Mouse (Mus musculus) ES-CJ7 (cell line): ENCODE data around the gene Slc5a5.
A peak's percentile ranks its signal among the peaks of the same experiment; 100 is the strongest.

Source experiments
- DNase-seq: peaks from one replicate; pipeline ENCODE4 v3.0.0; 2011; ENCODE audit warnings: low read depth, low spot score

Slc5a5 gene

DNA sequence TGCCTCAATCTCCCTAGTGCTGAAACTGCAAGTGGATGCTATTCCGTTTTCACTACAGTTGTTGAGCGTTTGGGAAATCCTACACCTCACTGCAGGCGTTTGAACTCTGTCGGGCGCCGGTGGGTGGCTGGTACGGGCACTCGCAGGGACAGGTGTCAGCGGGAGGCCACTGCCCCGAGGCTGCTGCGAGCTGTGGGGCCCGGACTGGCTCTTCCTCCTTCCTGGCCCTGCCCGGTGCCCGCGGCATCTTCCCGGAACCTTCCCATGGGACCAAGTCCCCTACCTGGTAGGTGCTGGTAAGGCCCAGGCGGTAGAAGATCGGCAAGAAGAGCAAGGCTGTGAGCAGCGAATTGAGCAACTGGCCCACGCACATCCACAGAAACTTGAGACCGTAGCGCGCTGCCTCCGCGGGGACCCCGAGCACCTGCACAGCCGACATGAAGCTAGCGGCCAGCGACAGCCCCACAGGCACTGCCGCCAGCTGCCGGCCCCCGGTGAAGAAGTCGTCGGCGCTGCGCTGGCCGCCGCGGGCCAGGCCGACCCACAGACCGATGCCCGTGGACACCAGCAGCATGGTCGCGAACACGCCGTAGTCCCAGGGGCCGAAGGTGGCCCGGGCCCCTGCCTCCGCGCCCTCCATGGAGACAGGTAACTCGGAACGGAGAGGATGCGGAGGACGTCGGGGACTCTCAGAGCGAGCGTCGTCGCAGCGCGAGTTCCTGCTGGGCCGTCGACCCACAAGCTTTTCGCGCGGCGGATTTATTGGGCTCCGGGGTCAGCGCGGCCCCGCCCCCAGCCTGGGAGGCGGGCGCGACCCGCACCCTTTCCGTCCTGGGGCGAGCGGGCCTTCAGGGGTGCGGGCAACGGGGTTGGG lies at the start of gene Slc5a5:
Gene Slc5a5, minus strand, starts transcription at position 736 of the 874 bp plus-strand sequence.
- no peak for DNase-seq

DNA sequence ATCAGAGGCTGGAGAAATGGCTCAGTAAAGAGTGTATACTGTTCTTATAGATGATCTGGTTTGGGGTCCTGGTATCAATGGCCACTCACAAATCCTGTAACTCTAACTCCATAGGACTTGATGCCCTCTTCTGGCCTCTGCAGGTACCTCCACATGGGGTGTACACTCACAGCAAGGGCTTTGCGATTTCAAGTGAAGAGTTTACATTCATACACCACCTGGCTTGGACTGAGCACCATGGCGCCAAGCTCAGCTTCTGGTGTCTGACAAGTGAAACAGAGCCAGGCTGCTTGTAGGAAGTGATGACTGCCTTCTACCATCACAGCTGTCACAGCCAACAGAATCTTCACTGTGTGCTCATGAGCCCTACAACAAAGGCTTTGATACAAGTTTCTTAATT lies 48.9 kb upstream of the Slc5a5 start:
- peak; percentile 78 for DNase-seq

DNA sequence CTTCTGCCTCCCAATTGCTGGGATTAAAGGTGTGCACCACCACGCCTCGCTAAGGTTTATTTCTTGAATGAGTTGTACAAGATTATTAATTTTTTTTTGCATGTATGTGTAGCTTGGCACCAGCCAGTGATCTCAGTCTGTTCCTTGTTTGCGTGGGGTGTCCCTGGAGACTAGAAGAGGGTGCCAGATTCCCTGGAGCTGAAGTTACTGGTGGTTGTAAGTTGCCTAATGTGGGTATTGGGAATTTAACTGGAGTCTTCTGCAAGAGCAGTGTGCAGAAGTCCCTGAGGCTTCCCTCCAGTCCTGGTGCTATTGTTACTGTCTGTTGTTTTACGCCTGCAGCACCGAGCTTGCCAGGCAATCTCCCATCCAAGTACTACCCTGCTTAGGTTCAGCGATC lies 44.6 kb upstream of the Slc5a5 start:
- DNase-seq: no peak

DNA sequence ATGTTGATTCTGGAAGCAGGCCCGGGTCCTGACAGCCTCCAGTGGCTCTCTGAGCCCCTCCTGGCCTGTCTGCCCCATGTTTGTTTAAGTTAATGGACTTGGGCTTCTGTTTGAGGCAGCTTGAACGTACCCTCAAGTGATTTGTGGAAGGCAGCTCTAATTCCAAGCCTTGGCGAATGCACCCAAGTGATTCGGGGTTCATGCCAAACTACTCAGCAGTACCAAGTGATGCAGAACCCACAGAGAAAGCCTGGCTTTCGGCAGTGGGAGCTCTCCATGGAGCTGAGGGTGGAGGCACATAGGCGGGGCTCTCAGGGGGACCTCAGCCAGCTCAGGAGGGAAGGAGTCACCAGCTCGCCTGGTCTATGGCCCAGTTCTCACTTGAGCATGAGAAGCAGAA lies 42.2 kb upstream of the Slc5a5 start:
- no peak for DNase-seq

DNA sequence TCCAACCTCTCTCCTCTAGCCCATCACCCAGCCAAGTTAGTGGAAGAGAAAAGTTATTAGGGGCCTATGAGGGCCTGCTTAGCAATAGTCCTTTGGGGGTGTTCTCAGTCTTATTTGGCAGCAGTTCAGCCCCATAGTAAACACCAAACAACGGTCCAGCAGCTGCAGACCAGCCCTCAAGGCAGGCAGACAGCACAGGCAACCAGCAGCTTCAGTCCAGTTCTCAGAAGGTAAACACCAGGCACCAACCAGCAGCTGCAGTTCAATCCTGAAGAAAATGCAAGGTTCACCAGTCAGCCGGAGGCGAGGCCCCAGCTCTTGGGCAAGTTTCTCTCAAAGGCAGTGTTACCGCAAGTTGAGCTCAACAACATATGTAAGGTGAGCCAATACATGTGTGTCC lies 40.5 kb upstream of the Slc5a5 start:
- no peak for DNase-seq

DNA sequence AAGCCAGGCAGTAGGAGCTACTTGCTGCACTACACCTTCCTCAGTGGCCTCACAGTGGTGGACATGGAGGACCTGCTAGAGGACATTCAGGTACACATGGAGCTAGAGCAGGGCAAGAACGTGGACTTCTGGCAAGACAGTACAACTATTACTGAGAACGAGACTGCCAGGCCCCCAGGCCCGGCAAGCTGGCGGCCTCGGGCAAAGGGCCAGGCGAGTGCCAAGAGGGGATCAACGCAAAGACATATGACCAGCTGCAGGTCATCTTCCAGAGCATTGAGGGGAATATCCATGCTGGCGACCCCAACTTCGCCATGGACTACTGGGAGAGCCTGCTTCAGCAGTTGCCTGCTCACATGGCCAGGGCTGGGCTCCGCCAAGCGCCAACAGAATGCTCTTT lies 39.2 kb upstream of the Slc5a5 start:
- DNase-seq: no peak

DNA sequence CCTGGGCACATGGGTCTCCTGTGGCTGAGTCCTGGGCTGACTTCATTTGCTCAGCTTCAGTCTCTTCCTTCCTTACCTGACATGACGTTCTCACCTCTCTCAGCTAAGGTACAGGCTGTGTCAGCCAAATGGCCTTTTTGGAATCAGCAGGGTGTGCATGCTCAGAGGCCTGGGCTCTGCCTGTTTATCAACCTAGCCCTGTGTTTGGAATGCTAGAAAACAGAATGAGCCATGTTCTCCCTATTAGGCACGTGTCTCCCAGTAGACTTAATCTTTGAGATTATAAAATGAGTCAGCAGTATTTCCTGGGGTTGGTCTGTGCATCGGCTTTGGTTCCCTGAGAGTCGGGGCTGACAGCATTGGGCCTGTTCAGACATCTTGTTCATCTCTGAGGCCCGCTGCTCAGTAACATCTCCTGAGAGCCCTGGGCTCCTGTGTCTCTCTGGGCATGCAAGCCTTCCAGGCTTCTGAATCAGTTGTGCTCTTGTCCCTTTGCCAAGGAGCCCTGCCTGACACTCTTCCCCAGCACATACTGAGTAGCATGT lies 36.3 kb upstream of the Slc5a5 start:
- no peak for DNase-seq

DNA sequence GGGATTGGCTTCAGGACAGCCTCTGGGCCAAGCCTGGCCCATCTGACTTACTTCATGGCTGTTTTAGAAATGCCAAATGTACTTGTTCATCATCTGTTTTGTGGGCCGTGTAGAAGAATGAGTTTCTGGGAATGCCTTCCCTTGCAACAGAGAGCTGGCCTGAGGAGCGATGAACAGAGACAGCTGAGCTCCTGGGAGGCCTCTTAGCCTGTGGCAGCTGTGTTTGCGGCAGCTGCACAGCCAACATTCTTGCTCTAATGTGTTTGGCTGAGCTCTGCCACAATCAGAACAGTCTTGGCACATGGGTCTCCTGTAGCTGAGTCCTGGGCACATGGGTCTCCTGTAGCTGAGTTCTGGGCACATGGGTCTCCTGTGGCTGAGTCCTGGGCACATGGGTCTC lies 35.5 kb upstream of the Slc5a5 start:
- no peak for DNase-seq

DNA sequence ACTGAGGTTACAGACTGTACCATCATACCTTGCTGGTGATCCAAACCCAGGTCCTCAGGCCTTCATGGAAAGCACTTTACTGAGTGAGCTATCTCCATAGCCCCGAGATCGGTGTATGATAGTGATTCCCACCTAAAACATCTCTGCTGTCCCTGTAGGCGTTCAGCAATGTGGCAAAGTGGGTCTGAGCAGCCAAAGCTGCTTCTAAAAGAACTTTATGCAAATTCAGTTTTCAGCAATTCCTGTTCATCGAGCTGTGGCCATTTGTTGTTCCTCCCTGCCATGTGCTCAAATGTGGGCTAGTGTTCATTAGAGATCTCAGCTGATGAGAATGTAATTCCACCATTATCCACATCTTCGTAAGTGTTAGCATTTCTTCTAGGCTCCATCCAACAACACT lies 33.8 kb upstream of the Slc5a5 start:
- no peak for DNase-seq

DNA sequence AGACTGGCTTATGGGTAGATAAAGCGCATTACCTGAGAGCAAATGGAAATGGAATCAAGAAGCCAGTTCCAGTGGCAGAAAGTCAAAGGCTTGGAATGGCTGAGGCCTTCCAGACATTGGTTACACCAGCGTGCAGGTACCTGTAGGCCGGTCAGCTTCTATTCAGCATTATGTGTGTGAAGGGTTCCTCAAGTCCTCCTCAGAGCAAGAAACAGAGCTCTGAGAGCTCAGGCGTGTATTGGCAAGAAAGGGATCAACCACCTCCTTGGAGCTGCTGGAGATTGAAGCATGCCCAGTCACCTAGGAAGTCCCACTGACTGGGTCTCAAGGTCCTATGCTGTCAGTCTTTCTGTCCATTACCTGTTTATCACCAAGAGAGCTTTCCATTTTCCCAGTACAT lies 33.2 kb upstream of the Slc5a5 start:
- DNase-seq: no peak

DNA sequence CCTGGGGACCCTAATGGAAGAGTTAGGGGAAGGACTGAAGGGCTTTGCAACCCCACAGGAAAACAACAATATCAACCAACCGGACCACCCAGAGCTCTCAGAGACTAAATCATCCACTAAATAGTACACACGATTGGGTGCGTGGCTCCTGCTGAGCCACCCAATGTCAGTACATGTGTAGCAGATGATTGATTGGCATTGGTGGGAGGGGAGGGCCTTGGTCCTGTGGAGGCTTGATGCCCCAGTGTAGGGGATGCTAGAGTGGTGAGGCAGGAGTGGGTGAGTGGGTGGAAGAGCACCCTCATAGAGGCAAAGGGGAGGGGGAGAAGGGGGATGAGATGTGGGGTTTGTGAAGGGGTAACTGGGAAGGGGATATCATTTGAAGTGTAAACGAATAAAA lies 31.6 kb upstream of the Slc5a5 start:
- DNase-seq: no peak

DNA sequence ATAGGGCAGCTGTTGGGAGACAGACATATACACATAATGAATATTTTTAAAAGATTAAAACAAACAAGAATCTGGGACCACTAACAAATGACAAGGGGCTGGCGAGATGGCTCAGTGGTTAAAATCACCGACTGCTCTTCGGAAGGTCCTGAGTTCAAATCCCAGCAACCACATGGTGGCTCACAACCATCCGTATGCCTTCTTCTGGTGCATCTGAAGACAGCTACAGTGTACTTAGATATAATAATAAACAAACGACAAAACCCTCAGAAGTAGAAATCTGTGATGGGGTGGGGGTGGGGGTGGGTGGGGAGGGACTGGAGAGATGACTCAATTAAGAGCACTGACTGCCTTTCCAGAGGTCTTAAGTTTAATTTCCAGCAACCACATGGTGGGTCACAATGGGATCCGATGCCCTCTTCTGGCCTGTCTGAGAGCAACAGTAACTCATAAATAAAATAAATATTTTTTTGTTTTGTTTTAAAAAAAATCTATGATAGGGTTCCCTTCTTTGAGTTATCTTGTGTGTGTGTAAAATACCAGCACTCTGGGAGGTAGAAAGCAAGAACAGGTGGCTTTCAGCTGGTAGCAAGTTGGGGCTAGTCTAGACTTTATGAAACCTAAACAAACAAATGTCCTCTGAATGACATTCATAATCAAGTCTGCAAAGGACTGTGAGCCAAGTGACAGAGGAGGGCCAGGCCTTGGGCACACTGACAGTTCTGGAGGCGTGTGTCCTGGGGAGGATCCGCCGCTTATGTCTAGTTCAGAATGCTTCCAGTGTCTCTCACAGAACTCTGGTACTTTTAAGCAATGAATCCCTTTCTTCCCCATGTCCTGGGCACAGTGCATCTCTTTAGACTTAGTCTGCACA lies 27.7 kb upstream of the Slc5a5 start:
- DNase-seq: no peak

DNA sequence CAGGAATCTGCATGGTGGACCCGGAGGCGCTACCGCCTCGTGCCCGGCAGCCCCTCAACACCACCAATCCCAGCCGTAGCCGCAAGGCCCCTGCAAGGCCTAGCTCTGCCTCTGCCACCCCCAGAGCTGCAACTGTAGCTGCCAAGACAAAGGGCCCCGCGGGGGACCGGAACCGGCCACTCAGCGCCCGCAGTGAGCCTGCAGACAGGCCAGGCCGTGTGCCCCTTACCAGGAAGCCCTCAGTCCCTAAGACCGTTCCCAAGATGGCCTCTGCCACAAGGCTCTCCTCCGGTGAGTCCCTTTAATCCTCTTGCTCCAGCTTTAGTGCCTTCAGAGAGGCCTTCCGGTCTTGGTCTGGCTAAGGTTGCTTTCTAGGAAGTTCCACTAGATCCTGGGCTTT lies 22.1 kb upstream of the Slc5a5 start:
- no peak for DNase-seq

DNA sequence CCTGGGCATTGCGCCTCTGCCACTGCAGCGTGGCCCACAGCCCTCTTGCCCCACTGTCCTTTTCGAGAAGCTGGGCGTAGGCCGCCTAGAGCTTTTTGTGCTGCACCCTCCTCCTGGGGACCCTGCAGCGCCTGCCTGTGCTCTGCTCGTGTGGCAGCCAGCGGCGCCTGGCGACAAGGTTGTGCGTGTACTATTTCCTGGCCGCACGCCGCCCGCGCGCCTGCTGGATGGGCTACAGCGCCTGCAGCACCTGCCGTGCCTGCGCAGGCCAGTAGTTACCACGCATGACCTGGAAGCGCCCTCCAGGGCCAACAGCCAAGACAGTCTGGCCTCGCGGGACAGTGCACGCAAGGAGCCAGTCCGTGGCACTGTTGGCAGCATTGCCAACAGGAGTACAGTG lies 21.0 kb upstream of the Slc5a5 start:
- DNase-seq: no peak

DNA sequence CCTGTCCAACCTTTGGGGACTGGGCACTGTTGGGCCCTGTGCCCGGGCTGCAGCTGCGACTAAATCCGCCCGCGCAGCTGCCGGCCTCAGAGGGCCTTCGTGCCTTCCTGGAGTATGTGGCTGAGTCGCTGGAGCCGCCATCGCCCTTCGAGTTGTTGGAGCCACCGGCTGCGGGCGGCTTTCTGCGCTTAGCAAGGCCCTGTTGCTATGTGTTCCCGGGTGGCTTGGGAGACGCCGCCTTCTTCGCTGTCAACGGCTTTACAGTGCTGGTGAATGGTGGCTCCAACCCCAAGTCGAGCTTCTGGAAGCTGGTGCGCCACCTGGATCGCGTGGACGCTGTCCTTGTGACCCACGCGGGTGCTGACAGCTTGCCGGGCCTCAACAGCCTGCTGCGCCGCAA lies 20.4 kb upstream of the Slc5a5 start:
- no peak for DNase-seq

DNA sequence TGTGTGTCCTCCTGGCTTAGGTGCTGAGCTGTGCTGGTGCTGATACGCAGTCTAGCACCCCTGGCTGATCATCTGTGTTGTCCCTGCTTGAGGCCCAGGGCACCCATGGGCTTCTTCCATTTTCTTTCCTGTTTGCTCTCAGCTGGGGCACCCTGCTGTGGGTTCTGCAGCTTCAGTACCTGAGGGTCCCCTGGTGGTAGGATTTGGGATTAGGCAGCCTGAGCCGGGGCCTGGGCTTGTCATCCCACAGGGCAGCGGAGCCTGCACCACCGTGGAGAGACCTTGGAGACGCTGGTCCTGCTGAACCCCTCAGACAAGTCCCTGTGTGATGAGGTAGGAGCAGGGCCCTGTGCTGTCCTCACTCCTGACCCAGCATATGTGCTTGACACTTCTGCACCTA lies 19.0 kb upstream of the Slc5a5 start:
- peak; percentile 73 for DNase-seq

DNA sequence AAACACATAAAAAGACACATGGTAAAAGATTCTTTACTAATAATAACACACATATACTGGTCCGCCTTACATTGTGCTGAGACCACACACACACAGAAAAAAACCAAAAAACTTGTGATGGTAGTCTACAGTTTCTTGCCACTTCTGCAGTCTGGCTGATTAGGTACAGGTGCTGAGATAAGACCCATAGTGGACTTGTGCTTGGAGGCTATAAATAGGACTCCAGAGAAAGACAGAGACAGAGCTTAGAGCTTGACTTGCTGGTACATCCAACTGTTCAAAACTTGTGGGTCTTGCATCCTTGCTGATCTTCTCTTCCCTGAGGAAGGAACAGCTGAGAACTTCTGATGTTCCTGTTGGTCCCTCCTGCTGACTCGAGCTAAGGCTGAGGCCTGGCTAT lies 15.0 kb upstream of the Slc5a5 start:
- no peak for DNase-seq

DNA sequence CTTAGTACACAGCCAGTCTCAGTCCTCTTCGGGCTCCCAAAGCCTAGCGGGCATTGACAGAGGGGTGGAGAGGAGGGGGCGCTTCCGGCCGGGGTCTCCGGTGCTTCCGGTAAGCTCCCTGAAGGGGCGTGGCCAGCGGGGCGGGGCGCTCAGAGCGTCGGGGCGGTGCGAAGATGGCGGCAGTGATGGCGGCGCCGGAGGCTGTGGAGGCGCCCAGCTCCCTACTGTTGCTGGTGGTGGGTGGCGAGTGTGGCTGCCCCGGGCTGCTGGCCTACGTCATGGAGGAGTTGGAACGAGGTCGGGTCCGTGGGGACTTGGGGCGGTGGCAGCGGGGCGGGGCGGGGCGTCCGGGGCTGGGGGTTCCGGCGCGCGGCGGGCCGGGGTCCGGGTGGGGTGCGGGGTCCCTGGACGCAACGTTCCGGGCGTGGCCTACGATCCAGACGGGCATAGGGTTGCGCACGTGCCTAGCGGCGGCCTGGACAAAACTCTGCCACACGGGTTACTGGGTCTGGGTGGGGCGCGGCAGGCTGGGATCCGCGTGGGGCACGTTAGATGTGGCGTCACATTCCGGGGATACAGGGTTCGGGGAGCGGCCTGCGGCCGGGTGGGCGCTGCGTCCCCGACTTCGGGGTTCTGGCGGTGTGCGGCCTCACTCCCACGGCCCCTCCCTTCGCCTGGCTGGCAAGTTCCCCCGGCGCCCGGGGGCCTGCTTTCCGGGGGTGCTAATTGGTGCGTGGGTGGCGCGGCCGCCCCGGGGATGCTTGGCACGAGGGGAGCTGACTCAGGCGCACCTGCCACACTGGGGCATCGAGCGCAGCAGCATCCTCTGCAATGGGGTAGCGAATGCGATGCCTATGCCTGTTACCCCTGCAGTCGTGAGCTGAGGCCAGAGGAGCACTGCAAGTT lies 13.5 kb upstream of the Slc5a5 start, which contains the start of gene Map1s:
Gene Map1s, plus strand, starts transcription at position 102 of the 906 bp plus-strand sequence.
- DNase-seq: peak; percentile 92

DNA sequence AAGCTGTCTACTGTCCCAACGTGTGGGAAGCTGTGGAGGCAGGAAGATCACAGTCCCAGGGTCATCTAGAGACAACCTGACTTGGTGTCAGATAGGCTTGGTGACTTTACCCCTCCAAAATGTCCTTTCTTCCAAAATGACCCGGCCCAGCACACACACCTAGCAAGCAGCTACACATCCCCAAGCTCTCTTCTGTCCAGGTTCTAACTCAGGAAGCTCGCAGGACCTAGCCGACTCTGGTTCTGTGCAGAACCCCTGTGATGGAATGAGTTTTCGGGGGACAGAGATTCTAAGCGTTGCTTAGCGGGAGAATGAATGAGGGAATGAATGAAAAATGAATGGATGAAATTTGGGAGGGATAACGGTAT lies 12.9 kb upstream of the Slc5a5 start:
- DNase-seq: no peak

DNA sequence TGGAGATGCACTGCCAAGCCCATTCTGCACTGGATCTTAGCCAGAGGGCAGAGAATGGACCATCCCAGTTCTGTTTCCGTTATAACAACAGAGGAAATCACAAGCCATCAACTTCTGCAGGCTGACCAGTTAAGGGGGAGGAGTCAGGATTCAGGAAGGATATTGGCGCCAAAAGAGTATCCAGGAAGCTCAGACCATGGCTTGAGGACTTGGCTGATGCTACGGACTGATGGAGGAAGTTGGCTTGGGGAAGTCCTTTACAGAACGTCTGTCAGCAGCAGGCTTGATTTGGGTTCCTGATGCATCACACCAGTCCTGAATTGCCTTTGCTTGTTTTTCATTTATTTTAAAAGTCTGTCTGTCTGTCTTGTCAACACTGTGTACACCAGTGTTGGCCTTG lies 12.0 kb upstream of the Slc5a5 start:
- no peak for DNase-seq

DNA sequence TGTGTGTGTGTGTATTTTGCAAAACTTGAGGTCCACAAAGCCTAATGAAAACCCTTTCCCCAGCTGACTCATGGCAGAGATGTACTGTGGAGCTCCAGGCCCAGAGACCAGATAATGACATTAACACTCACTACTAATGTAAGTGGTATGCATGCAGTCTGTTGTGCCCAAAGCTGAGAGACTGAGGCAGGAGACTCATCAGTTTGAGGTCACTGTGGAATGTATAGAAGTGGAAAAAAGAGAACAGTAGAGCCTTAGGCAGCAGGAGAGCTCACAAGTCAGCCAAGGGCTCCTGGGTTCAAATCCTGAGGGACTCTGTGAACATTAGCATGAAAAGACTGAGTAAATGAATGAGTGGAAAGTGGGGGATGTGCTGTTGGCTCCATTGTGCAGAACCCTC lies 11.0 kb upstream of the Slc5a5 start:
- no peak for DNase-seq

DNA sequence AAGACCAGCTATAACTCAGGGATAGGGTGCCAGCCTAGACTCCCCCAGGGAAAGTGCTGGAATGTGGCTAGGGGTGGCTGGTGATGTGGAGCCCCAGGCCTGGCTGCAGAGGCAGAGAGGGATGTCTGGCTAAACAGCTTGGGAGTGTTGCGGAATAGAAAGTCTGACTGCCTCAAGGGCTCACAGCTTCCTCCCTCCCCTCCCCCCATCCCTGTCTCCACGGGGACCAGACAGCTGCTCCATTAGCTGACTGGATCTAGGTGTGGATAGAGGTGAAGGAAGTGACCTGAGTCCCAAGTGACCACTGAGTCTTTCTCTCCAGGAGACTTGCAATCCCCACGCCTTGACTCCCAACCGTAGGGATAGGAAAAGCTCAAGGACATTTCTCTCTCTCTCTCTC lies 10.6 kb upstream of the Slc5a5 start:
- no peak for DNase-seq
